Mouse (Mus musculus): ENCODE measurements around the gene Rpusd4.

DNA sequence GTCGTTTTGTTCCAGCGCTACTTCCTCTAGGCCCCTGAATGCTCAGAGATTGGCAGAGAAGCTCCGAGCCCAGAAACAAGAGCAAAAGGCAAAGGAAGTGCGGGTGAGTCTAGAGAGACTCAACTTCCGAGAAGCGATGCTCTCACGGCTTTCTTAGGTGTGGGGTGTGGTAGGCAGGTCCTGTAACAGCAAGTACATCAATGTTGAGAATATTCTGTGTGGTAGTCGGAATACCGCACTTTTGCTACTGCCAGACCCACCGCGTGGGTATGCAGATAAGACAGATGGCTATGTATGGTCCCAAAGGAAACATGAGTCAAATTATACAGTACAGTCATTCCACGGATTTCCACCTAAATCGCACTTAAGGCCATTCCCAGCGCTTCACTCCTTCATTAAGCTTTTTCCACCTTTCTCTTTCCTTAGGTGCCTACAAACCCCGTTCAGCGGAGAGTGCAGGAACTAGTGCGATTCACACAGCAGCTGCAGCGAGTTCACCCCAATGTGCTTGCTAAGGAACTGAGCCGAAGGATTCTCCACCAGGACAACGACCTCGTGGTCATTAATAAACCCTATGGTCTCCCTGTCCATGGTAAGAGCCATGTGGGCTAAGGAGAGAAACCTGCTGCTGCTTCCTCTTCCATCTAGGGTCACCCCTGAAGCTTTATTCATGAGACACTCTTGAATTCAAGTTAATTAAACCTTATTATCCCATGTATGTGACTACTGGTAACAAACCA is 481 bp downstream of the Rpusd4 start:
- TF ChIP-seq CTCF (IDR thresholded peaks at IDR 0.05; ENCODE audit: low read depth) = no peak
- no peak for TF ChIP-seq EP300 (IDR thresholded peaks at IDR 0.05; ENCODE audit: low read depth)
